Comparison of ENCODE assay signal across 11 mouse cellular contexts in the genomic region with DNA sequence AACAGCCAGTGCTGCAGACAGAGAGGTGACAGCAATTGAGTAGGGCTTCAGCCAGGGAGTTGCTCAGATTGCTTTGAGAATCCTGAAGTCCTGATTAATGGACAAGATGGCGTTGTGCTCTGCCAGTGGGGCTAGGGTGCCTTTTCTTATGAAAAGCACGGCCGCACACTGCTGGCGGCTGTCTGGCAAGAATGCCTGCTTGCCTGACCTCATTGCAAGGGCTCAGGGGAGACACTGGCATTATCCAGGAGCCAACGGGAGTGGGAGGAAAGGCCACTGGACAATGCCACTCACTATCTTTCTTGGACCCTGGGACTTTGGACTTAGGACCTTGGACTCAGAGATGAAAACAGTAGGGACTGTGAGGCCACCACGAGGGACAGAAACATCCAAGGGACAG.
DNase-seq lines count a peak whose midpoint lies in the region; ATAC-seq and TF ChIP-seq lines count a peak whose summit lies in the region.
"Had no signal": no experiment of that assay in that cellular context is flagged by ENCODE, and none has a peak within 500 bp of the region (broad histone marks: within the 10 kb centered on the region; RNA-seq: fewer than 3 reads in every experiment).

No protein-coding gene starts in this region.

- no peak for DNase-seq in layer of hippocampus, adult 2 months (ENCODE audit: low spot score in 2 of 2)
- DNase-seq in layer of hippocampus, adult 18-20 months (ENCODE audit: low spot score in 2 of 2) = no peak
- no peak for DNase-seq in embryonic facial prominence, embryonic 10.5 days (ENCODE audit: low spot score)
- no peak for DNase-seq in spleen, adult 12 weeks (ENCODE audit: low spot score)
- DNase-seq in c-Kit-positive CD71-positive TER-119-positive erythroid progenitor cells, embryonic 14.5 days (ENCODE audit: low spot score) = no peak
- DNase-seq: lung, postnatal 36 days; thymus, adult 18-20 months had no signal

- peaks cover 77% of the 10 kb centered on the region for H3K4me1 ChIP-seq in embryonic facial prominence, embryonic 10.5 days
- H3K4me1 ChIP-seq in hindbrain, embryonic 16.5 days (ENCODE audit: control insufficient read depth, insufficient read depth, low read depth, low read length) = peaks cover 48% of the 10 kb centered on the region
- peaks cover 63% of the 10 kb centered on the region for H3K4me1 ChIP-seq in neural tube, embryonic 15.5 days

- ATAC-seq in hindbrain, embryonic 16.5 days = peak; percentile 31; the same call in 1 of the 2 replicates
- ATAC-seq in neural tube, embryonic 15.5 days (ENCODE audit: low FRiP score) = 0 out of 2 replicates have a peak, but pooled peaks have one; percentile 29
- ATAC-seq in megakaryocyte progenitor cell, adult 5-6 weeks (replicated peaks; ENCODE audit: poor library complexity) = no peak

- peaks cover 44% of the 10 kb centered on the region for H3K36me3 ChIP-seq in embryonic facial prominence, embryonic 10.5 days (replicated peaks)
- no peaks in the 10 kb centered on the region for H3K36me3 ChIP-seq in hindbrain, embryonic 16.5 days (ENCODE audit: control insufficient read depth, insufficient read depth, low read length)
- H3K36me3 ChIP-seq in neural tube, embryonic 15.5 days = no peaks in the 10 kb centered on the region

- WGBS in embryonic facial prominence, embryonic 10.5 days = 72% methylated on average over 6 of the region's 6 CpGs
- WGBS in hindbrain, embryonic 16.5 days = 29% methylated on average over 6 of the region's 6 CpGs
- 37% methylated on average over 6 of the region's 6 CpGs for WGBS in neural tube, embryonic 15.5 days

- H3K4me2 ChIP-seq in hindbrain, embryonic 16.5 days (ENCODE audit: low read length) = no peak overlapping the region
- no peak overlapping the region for H3K4me2 ChIP-seq in neural tube, embryonic 15.5 days

- no peaks in the 10 kb centered on the region for H3K9me3 ChIP-seq in embryonic facial prominence, embryonic 10.5 days
- H3K9me3 ChIP-seq in hindbrain, embryonic 16.5 days (ENCODE audit: control insufficient read depth, low read length) = no peaks in the 10 kb centered on the region
- no peaks in the 10 kb centered on the region for H3K9me3 ChIP-seq in neural tube, embryonic 15.5 days (replicated peaks)
- H3K9me3 ChIP-seq: G1E had no signal

- no peak for TF ChIP-seq CTCF in layer of hippocampus, adult 2 months (conservative IDR thresholded peaks at IDR 0.05)

- peak overlapping the region; percentile 79 for H3K27ac ChIP-seq in layer of hippocampus, adult 2 months
- peak overlapping the region; percentile 74 for H3K27ac ChIP-seq in embryonic facial prominence, embryonic 10.5 days (replicated peaks)
- H3K27ac ChIP-seq in hindbrain, embryonic 16.5 days (ENCODE audit: low read depth, low read length) = peak overlapping the region; percentile 67; the same call in 1 of the 2 replicates
- H3K27ac ChIP-seq in neural tube, embryonic 15.5 days (replicated peaks) = peak overlapping the region; percentile 61

- H3K9ac ChIP-seq in hindbrain, embryonic 16.5 days (ENCODE audit: low read depth, low read length) = no peak overlapping the region
- H3K9ac ChIP-seq in neural tube, embryonic 15.5 days (replicated peaks) = no peak overlapping the region

- no peaks in the 10 kb centered on the region for H3K27me3 ChIP-seq in embryonic facial prominence, embryonic 10.5 days (replicated peaks; ENCODE audit: low read depth, poor library complexity, severe bottlenecking)
- no peaks in the 10 kb centered on the region for H3K27me3 ChIP-seq in hindbrain, embryonic 16.5 days (replicated peaks; ENCODE audit: control insufficient read depth, insufficient read depth, low read length)
- H3K27me3 ChIP-seq in neural tube, embryonic 15.5 days (replicated peaks) = no peaks in the 10 kb centered on the region

- no peak overlapping the region for H3K4me3 ChIP-seq in layer of hippocampus, adult 2 months
- no peak overlapping the region for H3K4me3 ChIP-seq in embryonic facial prominence, embryonic 10.5 days
- H3K4me3 ChIP-seq in hindbrain, embryonic 16.5 days (ENCODE audit: low read length) = no peak overlapping the region
- H3K4me3 ChIP-seq in neural tube, embryonic 15.5 days (replicated peaks) = no peak overlapping the region
